Mouse (Mus musculus) hindbrain, embryonic 13.5 days (tissue): ENCODE data around the gene Klc1. TPM values are rescaled to one million over a fixed set of nuclear protein-coding genes. Genes with fewer than 3 reads are reported as not detected.

Experiments
- ATAC-seq: fragments of 200-750 bp; cut with Nextera tagmentation; 2 replicates; pipeline ENCODE4 v1.8.0; 2017; ENCODE audit warnings: moderate TSS enrichment; ENCODE audit not compliant: low FRiP score
- H3K27ac ChIP-seq: fragments of 300-500 bp; sonication (generic); 2 replicates; pipeline ENCODE4 v1.5.1; 2015; ENCODE audit warnings: inconsistent platforms, mild to moderate bottlenecking, moderate library complexity
- H3K27me3 ChIP-seq: fragments of 300-500 bp; sonication (generic); 2 replicates; pipeline ENCODE4 v1.6.1; 2015; ENCODE audit warnings: mild to moderate bottlenecking, inconsistent platforms
- H3K36me3 ChIP-seq: fragments of 300-500 bp; sonication (generic); 2 replicates; pipeline ENCODE4 v1.6.1; 2015; ENCODE audit warnings: mild to moderate bottlenecking, inconsistent platforms
- H3K4me1 ChIP-seq: fragments of 300-500 bp; sonication (generic); replicated peaks from 2 replicates; pipeline ENCODE4 v1.6.1; 2015; ENCODE audit warnings: inconsistent platforms
- H3K4me2 ChIP-seq: fragments of 300-500 bp; sonication (generic); 2 replicates; pipeline ENCODE4 v1.6.1; 2015; ENCODE audit warnings: inconsistent platforms, mild to moderate bottlenecking, moderate library complexity
- H3K4me3 ChIP-seq: fragments of 300-500 bp; sonication (generic); 2 replicates; pipeline ENCODE4 v1.5.1; 2015; ENCODE audit warnings: mild to moderate bottlenecking, inconsistent platforms
- H3K9ac ChIP-seq: fragments of 300-500 bp; sonication (generic); 2 replicates; pipeline ENCODE4 v1.6.1; 2015; ENCODE audit warnings: mild to moderate bottlenecking, inconsistent platforms
- H3K9me3 ChIP-seq: fragments of 300-500 bp; sonication (generic); 2 replicates; pipeline ENCODE4 v1.6.1; 2016; ENCODE audit warnings: inconsistent platforms
- whole genome bisulfite sequencing: fragments of 180-500 bp; shearing (Covaris S2); methylation state at CpG from one replicate; pipeline ENCODE4 v1.1.7; 2015; 5-methylcytosine and 5-hydroxymethylcytosine counted together
- polyA plus RNA-seq: library from polyadenylated mRNA; unstranded; fragments of >200 nt; fragmentation: Nextera tagmentation; extraction: Ambion mirVana; gene quantifications from 2 replicates; pipeline ENCODE4 v1.2.1, GENCODE M21; 2015

Klc1 gene
- polyA plus RNA-seq, 1 experiment from 2014 or later, result 571 TPM

DNA sequence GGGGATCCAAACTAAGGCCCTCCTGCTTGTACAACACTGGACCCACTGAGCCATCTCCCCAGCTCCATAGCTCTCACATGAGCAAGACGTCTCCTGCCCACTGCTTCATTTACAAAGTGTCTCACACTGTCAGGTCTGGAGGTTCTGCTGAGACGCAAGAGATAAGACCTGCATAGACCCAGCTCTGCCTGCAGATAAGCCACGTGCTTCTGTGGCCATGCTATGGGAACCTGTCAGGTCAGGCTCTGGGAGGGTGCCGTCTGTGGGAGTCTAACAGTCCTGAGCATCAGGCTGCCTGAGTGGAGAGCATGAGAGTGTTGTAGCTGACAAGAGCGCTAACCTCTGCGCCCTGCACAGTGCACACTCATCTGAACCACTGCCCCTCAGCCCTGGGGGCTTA is 28.4 kb downstream of the Klc1 start:
- WGBS, result 94% methylated on average over 6 of the region's 6 CpGs
- Histone ChIP-seq H3K9me3 (no peaks in the 10 kb centered on the region), H3K27me3 (no peaks in the 10 kb centered on the region), H3K4me3 (no peak overlapping the region), H3K9ac (no peak overlapping the region), H3K4me2 (no peak overlapping the region), H3K36me3 (peaks cover 99% of the 10 kb centered on the region), H3K4me1 (peaks cover 7% of the 10 kb centered on the region; the same call in 1 of the 2 replicates), H3K27ac (no peak overlapping the region)
- no peak for ATAC-seq

DNA sequence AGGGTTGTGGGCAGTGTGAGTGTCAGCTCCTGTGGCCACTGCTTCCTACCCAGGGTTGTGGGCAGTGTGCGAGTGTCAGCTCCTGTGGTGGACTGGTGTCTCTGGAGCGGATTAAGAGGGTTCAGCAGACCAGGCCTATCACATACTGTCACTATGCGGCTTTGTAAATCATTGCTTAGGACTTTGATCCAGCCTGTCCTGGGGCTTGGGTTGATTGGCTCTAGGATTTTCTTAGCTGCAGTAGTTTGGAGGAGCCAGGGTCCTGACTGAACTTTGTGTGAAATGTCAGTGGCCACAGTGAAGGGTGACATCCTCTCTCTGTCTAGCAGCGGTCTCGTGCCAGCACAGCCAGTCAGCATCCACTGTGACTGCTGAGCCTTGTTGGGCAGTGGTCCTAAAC is 31.4 kb downstream of the Klc1 start:
- Histone ChIP-seq H3K4me2 (no peak overlapping the region), H3K9me3 (no peaks in the 10 kb centered on the region), H3K27me3 (no peaks in the 10 kb centered on the region), H3K36me3 (peaks cover 99% of the 10 kb centered on the region), H3K4me3 (no peak overlapping the region), H3K27ac (no peak overlapping the region), H3K9ac (no peak overlapping the region), H3K4me1 (peaks cover 8% of the 10 kb centered on the region; the same call in 1 of the 2 replicates)
- WGBS, result 97% methylated on average over 5 of the region's 5 CpGs
- no peak for ATAC-seq

DNA sequence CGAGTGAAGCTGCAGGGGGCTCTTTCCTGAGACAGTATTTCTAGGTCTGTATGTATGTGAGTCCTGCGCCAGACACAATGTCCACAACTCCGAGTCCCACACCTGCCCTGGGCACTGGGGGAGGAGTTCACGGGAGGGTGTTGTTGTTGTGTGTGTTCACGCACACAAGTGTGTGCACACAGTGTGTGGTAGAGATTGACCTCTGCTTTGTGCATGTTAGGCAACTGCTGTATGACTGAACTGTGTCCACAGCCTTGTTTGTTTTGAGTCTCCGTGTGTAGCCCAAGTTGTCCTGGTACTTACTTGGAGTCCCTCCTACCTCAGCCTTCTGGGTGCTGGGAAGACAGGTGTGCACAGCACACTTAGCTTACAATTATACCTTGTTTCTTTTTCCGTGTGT is 32.0 kb downstream of the Klc1 start:
- no peak overlapping the region for H3K27ac ChIP-seq
- H3K27me3 ChIP-seq, result no peaks in the 10 kb centered on the region
- peaks cover 99% of the 10 kb centered on the region for H3K36me3 ChIP-seq
- ATAC-seq, result no peak
- no peak overlapping the region for H3K4me3 ChIP-seq
- no peaks in the 10 kb centered on the region for H3K9me3 ChIP-seq
- no peak overlapping the region for H3K9ac ChIP-seq
- WGBS, result 93% methylated on average over 7 of the region's 7 CpGs
- no peak overlapping the region for H3K4me2 ChIP-seq
- peaks cover 8% of the 10 kb centered on the region; the same call in 1 of the 2 replicates for H3K4me1 ChIP-seq

DNA sequence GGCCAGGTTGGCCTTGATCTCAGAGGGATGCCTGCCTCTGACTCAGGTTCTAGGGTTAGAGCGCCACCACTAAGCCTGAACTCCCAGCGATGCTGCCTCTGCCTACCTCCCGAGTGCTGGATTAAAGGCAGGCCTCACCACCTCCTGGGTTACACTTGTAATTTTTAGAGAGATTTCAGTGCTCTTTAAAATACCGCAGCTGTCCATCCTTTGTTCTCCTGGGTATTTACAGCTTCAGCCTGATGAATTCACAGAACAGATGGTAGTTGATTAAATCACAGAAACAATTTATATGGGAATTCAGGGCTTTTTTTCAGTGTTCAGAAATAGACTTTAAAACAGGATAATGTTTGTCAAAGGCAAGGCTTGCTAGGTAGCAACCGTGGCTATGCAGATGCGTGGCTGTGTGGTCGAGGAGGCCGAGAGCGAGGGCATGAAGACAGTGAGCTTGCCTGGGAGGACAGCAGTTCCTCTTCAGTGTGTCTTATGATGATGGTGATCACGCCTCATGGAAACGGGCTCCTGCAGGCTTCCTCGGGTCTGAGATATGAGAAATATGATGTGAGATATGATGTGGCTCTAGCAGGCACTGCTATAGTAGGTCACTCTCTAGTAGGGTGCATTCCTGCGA is 32.9 kb downstream of the Klc1 start:
- Histone ChIP-seq H3K27ac (peak overlapping the region; percentile 66), H3K27me3 (no peaks in the 10 kb centered on the region), H3K4me3 (no peak overlapping the region), H3K4me2 (no peak overlapping the region), H3K36me3 (peaks cover 99% of the 10 kb centered on the region), H3K4me1 (peaks cover 8% of the 10 kb centered on the region; the same call in 1 of the 2 replicates), H3K9ac (no peak overlapping the region), H3K9me3 (no peaks in the 10 kb centered on the region)
- WGBS, result 84% methylated on average over 13 of the region's 13 CpGs
- ATAC-seq, result no peak

DNA sequence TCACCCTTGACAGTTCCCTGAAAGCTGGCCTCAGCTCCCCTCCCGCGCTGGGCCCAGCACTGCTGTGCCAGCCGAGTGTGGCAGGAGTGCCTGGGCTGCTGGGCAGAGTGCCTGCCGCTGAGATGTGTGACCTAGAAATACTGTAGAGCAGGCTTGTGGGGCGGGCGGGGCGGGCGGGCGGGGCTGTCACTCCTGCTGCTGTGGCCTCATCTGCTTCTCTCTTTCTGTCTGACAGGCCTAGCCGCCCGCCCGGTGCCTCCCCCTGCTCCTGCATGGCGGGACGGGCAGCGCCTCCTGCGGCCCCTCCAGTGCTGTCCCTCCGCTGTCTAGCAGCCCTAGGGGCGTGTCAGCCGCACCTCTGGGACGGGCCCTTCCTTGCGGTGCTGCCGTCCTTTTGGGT is 35.5 kb downstream of the Klc1 start:
- WGBS, result 69% methylated on average over 22 of the region's 22 CpGs
- Histone ChIP-seq H3K27me3 (no peaks in the 10 kb centered on the region), H3K4me2 (no peak overlapping the region), H3K4me1 (peaks cover 8% of the 10 kb centered on the region; the same call in 1 of the 2 replicates), H3K9ac (no peak overlapping the region), H3K4me3 (no peak overlapping the region), H3K27ac (no peak overlapping the region), H3K9me3 (no peaks in the 10 kb centered on the region), H3K36me3 (peaks cover 95% of the 10 kb centered on the region)
- ATAC-seq, result no peak

DNA sequence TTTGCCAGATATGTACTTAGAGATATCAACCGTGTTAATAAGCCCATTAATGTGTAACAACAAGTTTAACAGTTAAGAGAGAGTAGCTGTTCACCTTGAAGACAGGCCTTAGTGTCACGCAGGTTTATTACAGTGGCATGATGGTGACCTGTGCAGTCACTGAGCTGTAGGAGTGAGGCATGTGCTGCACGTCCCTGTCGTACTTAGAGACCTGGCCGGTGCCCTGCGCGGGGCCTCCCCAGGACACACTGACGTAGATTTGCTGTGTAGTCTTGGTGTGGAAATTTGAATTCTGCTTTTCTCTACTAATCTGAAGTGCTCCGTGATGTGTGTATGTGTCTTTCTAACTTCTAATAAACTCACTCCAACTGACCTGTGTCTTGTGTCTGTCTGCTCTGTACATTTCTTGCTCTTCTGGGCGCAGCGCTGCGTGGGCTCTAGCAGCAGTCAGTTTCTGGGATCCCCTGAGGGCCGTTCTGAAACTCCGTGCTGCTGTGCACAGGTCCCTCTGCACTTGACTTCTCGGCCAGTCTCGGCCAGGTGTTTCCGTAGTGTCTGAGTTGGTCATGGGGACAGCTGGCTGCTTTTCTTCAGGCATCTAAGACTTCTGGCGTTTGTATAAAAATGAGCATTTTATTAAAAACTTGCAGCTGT is 36.0 kb downstream of the Klc1 start:
- Histone ChIP-seq H3K9me3 (no peaks in the 10 kb centered on the region), H3K36me3 (peaks cover 94% of the 10 kb centered on the region), H3K27ac (no peak overlapping the region), H3K9ac (no peak overlapping the region), H3K4me3 (no peak overlapping the region), H3K4me2 (no peak overlapping the region), H3K27me3 (no peaks in the 10 kb centered on the region), H3K4me1 (peaks cover 8% of the 10 kb centered on the region; the same call in 1 of the 2 replicates)
- WGBS, result 94% methylated on average over 18 of the region's 18 CpGs
- no peak for ATAC-seq

DNA sequence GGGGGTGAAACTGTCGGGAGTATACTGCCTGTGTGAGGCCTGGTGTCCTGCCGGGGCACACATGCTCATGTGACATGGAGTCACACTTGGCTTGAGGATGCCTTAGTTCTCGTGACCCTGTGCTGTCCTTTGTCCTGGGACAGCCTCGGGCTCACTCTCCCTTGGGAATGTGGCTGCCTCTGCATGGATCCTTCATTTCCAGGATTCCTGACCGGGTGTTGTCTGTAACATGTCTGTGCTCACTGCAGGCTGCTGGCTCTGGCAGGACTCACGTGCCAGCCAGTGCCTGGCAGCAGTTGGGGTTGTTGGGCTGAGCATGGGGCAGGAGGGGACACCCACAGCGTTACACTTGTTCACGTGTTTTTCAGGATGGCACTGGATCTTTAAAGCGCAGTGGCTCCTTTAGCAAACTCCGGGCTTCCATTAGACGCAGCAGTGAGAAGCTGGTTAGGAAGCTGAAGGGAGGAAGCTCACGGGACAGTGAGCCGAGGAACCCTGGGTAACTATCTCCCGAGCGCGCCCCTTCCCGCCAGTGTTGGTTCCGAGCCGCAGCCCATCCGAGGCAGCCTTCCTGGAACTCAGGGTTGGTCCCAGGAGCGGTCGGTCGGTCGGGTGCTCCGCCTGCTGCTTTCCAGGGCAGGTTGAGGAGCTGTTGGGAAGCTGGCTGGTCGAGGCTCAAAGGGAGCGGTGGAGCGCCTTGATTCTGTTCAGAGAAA is 36.7 kb downstream of the Klc1 start:
- peaks cover 93% of the 10 kb centered on the region for H3K36me3 ChIP-seq
- no peak overlapping the region for H3K4me3 ChIP-seq
- H3K4me1 ChIP-seq, result peaks cover 8% of the 10 kb centered on the region; the same call in 1 of the 2 replicates
- no peaks in the 10 kb centered on the region for H3K9me3 ChIP-seq
- ATAC-seq, result no peak
- no peak overlapping the region for H3K27ac ChIP-seq
- no peak overlapping the region for H3K4me2 ChIP-seq
- WGBS, result 90% methylated on average over 28 of the region's 28 CpGs
- no peak overlapping the region for H3K9ac ChIP-seq
- H3K27me3 ChIP-seq, result no peaks in the 10 kb centered on the region

DNA sequence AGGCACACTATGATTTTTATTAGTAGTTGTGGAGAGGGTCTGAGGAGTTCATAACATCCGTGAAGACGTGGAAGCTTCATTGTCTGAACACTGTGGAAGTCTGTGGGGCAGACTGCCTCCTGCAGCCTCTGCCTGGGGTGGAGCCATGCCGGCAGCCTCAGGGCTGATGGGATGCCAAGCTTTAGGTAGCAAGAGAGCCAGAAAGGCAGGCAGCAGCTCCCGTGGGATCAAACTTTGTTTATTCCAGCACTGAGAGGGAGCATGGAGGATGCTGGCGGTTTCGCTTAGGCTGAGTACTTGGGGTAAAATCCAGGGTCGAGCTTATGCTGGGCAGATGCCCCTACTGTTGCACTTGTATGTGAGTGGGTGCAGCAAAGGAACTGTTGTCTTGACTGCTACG is 38.6 kb downstream of the Klc1 start:
- ATAC-seq, result no peak
- WGBS, result 86% methylated on average over 8 of the region's 8 CpGs
- H3K4me3 ChIP-seq, result no peak overlapping the region
- 0 out of 2 replicates have a peak overlapping the region, but pooled peaks have one; percentile 0 for H3K27ac ChIP-seq
- H3K4me1 ChIP-seq, result no peaks in the 10 kb centered on the region
- H3K27me3 ChIP-seq, result no peaks in the 10 kb centered on the region
- H3K9ac ChIP-seq, result no peak overlapping the region
- peaks cover 92% of the 10 kb centered on the region for H3K36me3 ChIP-seq
- no peaks in the 10 kb centered on the region for H3K9me3 ChIP-seq
- H3K4me2 ChIP-seq, result no peak overlapping the region

DNA sequence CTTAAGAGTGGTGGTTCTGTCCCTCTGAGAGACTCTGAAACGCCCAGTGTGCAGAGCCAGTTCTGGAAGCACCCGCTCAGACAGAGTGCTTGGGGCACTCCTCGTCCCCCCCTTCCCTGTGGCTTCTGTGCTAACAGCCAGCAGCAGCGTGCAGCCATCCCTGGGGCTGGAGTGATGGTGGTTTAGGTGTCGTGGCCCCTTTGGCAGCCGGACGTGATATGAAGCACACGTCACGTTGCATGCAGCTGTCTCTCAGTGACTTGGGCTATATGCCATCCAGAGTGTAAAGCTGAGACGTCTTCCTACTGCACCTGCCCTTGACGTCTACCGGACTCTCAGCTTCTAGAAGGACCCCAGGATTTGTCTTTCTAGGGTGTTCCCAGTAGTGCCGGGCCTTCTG is 39.8 kb downstream of the Klc1 start:
- H3K4me2 ChIP-seq, result no peak overlapping the region
- H3K27me3 ChIP-seq, result no peaks in the 10 kb centered on the region
- H3K4me1 ChIP-seq, result no peaks in the 10 kb centered on the region
- ATAC-seq, result no peak
- peaks cover 93% of the 10 kb centered on the region for H3K36me3 ChIP-seq
- no peak overlapping the region for H3K4me3 ChIP-seq
- H3K9ac ChIP-seq, result no peak overlapping the region
- H3K9me3 ChIP-seq, result no peaks in the 10 kb centered on the region
- no peak overlapping the region for H3K27ac ChIP-seq
- WGBS, result 95% methylated on average over 13 of the region's 13 CpGs

DNA sequence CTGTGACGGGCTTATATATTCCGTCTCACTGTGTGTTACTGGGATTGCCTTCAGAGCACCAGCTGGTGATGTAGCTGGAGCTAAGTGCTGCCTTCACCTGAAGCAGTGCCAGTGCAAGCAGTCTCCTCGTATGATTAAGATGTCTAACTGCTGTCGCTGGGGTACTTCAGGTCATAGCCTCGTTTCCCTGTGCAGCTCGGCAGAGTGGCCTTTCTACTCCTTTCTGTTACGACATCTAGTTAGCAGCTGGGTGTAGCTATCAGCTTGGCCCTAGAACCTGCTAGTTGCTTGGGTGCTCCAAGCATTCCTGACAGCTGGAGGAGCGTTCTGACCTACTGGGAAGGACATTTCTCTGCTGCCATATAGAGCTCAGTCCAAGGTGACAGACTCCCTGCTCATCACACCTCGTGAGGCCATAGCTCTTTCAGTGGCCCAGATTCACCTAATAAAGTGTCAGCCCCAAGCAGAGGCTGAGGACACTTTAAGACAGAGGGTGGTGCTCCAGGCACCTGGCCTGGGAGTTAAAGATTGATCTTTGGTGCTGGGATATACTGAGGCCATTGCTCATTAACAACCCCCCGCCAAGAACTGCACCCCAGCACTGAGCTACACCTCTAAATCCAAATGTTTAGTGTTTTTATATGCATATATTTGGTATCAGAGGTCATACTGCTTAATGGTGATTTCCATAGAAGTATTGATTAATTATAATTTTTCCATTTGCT is 42.0 kb downstream of the Klc1 start:
- H3K4me1 ChIP-seq, result no peaks in the 10 kb centered on the region
- H3K9me3 ChIP-seq, result no peaks in the 10 kb centered on the region
- H3K4me2 ChIP-seq, result no peak overlapping the region
- whole genome bisulfite sequencing, result 89% methylated on average over 10 of the region's 10 CpGs
- no peak for ATAC-seq
- H3K27ac ChIP-seq, result no peak overlapping the region
- H3K27me3 ChIP-seq, result no peaks in the 10 kb centered on the region
- no peak overlapping the region for H3K4me3 ChIP-seq
- peaks cover 92% of the 10 kb centered on the region for H3K36me3 ChIP-seq
- no peak overlapping the region for H3K9ac ChIP-seq

DNA sequence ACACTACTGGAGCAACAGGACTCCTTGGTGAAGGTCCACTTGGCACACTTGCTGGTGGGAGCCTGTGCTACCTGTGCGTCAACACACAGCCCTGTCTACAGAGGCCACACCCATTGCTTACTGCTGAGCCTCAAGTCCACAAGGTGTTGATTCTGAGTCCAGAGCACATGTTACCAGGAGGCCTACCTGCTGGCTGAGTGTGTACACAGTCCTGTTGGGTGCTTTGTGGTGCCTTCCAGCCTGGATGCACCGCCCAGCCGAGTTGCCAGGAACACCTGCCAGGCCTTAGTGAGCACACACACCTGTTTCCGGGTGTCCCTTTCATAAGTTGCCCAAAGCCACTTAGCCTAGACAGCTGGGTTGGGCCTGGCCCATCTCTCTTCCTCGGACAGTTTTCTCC is 44.9 kb downstream of the Klc1 start:
- Histone ChIP-seq H3K36me3 (peaks cover 91% of the 10 kb centered on the region), H3K27me3 (no peaks in the 10 kb centered on the region), H3K9ac (no peak overlapping the region), H3K4me2 (no peak overlapping the region), H3K4me1 (no peaks in the 10 kb centered on the region), H3K9me3 (no peaks in the 10 kb centered on the region), H3K27ac (no peak overlapping the region), H3K4me3 (no peak overlapping the region)
- no peak for ATAC-seq
- WGBS, result 93% methylated on average over 5 of the region's 5 CpGs

DNA sequence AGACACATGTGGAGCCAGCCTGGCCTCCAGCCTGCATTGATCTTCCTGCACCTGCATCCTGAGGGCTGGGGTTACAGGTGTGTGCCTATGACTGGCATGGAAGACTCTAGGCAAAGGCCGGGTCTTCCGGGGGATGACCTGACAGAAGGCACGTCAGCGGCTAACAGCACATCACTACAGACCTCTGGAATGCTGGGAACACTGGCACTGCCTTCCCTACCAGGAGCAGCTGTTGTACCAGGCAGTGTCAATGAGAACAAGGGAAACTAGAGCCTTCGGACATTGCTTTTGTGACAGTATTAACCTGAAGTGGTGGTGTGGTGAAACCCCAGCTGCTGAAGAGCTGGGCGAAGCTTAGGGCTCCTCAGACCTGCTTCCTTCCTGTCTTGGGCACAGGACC is 50.1 kb downstream of the Klc1 start:
- no peak for ATAC-seq
- H3K9me3 ChIP-seq, result no peaks in the 10 kb centered on the region
- peaks cover 20% of the 10 kb centered on the region for H3K4me1 ChIP-seq
- H3K4me3 ChIP-seq, result no peak overlapping the region
- no peak overlapping the region for H3K4me2 ChIP-seq
- WGBS, result 94% methylated on average over 6 of the region's 6 CpGs
- H3K36me3 ChIP-seq, result peaks cover 49% of the 10 kb centered on the region
- H3K27me3 ChIP-seq, result no peaks in the 10 kb centered on the region
- H3K27ac ChIP-seq, result peak overlapping the region; percentile 81
- no peak overlapping the region; the same call in 1 of the 2 replicates for H3K9ac ChIP-seq
